Mouse (Mus musculus) liver, embryonic 13.5 days (tissue): ENCODE data around the gene Dglucy. TPM values are rescaled to one million over a fixed set of nuclear protein-coding genes. Genes with fewer than 3 reads are reported as not detected.

Experiments
- ATAC-seq: fragments of 200-750 bp; cut with Nextera tagmentation; 2 replicates; pipeline ENCODE4 v1.8.0; 2017; ENCODE audit warnings: low read depth, mild to moderate bottlenecking, moderate number of reproducible peaks, moderate library complexity
- DNase-seq: peaks from one replicate; pipeline ENCODE4 v3.0.0; 2022
- H3K27ac ChIP-seq: fragments of 300-500 bp; sonication (generic); 2 replicates; pipeline ENCODE4 v1.5.1; 2015; ENCODE audit warnings: moderate library complexity, mild to moderate bottlenecking, inconsistent platforms
- H3K27me3 ChIP-seq: fragments of 300-500 bp; sonication (generic); 2 replicates; pipeline ENCODE4 v1.6.1; 2015; ENCODE audit warnings: mild to moderate bottlenecking, inconsistent platforms
- H3K36me3 ChIP-seq: fragments of 300-500 bp; sonication (generic); 2 replicates; pipeline ENCODE4 v1.6.1; 2015; ENCODE audit warnings: mild to moderate bottlenecking, inconsistent platforms
- H3K4me1 ChIP-seq: fragments of 300-500 bp; sonication (generic); replicated peaks from 2 replicates; pipeline ENCODE4 v1.6.1; 2015; ENCODE audit warnings: inconsistent platforms
- H3K4me2 ChIP-seq: fragments of 300-500 bp; sonication (generic); 2 replicates; pipeline ENCODE4 v1.6.1; 2015; ENCODE audit warnings: inconsistent platforms, mild to moderate bottlenecking, moderate library complexity
- H3K4me3 ChIP-seq: fragments of 300-500 bp; sonication (generic); replicated peaks from 2 replicates; pipeline ENCODE4 v1.5.1; 2015; ENCODE audit warnings: mild to moderate bottlenecking, inconsistent platforms
- H3K9ac ChIP-seq: fragments of 300-500 bp; sonication (generic); 2 replicates; pipeline ENCODE4 v1.6.1; 2015; ENCODE audit warnings: mild to moderate bottlenecking, inconsistent platforms
- H3K9me3 ChIP-seq: fragments of 300-500 bp; sonication (generic); replicated peaks from 2 replicates; pipeline ENCODE4 v1.6.1; 2016; ENCODE audit warnings: inconsistent platforms
- WGBS: fragments of 180-500 bp; shearing (Covaris S2); methylation state at CpG from one replicate; pipeline ENCODE4 v1.1.7; 2015; ENCODE audit not compliant: insufficient replicate concordance; 5-methylcytosine and 5-hydroxymethylcytosine counted together
- polyA plus RNA-seq: library from polyadenylated mRNA; unstranded; fragments of >200 nt; fragmentation: Nextera tagmentation; extraction: Ambion mirVana; gene quantifications from 2 replicates; pipeline ENCODE4 v1.2.1, GENCODE M21; 2015

Gene Dglucy
- polyA plus RNA-seq, 1 experiment from 2014 or later = 0.93 TPM

DNA sequence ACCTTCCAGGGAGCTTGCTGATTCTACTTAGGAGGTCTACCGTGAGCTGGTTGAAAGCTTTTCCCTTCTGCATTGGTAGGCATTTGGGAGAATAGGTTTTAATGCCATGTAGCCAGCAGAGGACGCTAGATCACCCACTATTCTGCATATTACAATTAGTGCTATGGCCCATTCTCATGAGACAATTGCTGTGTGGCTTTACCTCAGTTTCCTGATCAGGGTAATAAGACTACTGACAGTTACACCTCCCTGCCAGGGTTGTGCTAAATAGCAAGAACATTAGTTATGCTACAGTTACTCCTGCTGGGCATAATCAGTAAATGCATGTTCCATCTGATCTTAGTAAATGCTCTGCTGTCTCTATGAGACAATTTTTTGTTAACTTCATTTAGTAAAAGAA is 67.0 kb downstream of the Dglucy start:
- H3K9me3 ChIP-seq = no peaks in the 10 kb centered on the region
- DNase-seq (no peak), ATAC-seq (no peak)
- WGBS = 21% methylated on average over 2 of the region's 2 CpGs
- no peak overlapping the region for H3K4me3 ChIP-seq
- no peaks in the 10 kb centered on the region for H3K27me3 ChIP-seq
- no peak overlapping the region for H3K27ac ChIP-seq
- no peaks in the 10 kb centered on the region for H3K4me1 ChIP-seq
- no peaks in the 10 kb centered on the region for H3K36me3 ChIP-seq
- H3K9ac ChIP-seq = no peak overlapping the region
- H3K4me2 ChIP-seq = no peak overlapping the region

DNA sequence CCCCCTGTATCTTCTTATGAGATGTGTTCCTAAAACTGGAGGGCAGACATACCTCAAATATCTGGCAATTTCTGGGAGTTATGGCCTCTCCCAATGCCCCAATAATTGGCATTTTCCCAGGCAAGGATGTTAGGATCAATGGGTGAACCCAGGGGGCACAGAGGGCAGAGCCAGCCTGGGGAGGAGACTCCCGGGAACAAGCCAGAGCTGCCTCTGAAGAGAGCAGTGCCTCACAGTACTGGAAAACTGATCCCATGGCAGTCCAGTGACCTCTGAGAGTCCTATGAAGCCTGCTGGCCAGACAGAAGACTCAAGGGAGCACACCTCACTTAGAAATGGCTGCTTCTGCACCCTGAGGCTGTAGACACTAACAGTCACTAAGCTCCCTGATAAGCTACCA is 67.7 kb downstream of the Dglucy start:
- no peak for DNase-seq
- 33% methylated on average over 1 of the region's 1 CpGs for WGBS
- ATAC-seq = no peak

DNA sequence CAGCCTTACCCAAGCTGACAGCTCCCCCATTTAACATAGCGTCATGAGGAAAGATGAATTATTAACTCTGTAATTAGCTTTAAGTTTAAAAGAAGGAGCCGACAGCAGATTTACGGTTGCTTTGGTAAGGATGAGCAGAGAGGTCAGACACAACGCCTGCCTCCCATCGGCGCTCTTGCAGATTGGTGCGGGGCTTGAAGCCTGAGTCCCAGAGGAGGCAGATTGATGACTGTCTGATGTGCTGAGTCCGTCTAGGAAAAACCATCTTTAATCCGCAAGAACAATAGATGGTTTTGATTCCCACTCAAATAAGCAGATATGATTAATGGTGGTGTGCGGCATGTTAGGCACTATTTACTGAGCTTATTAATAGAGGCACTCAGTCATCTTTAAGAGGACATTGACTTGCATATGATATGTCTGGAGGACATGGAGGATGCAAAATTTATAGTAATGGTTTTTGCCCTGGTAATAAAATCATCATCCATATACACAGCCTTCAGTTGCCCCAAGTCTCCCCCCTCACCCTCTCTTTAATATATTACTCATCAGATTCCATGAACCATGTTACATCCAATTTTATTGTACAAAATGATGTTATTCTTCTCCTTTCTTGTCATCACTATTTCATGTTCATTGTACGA is 68.7 kb downstream of the Dglucy start:
- ATAC-seq = no peak
- H3K27me3 ChIP-seq = no peaks in the 10 kb centered on the region
- H3K9me3 ChIP-seq = no peaks in the 10 kb centered on the region
- no peaks in the 10 kb centered on the region for H3K4me1 ChIP-seq
- H3K4me3 ChIP-seq = no peak overlapping the region
- no peak overlapping the region for H3K27ac ChIP-seq
- H3K4me2 ChIP-seq = no peak overlapping the region
- no peaks in the 10 kb centered on the region for H3K36me3 ChIP-seq
- H3K9ac ChIP-seq = no peak overlapping the region
- WGBS = 72% methylated on average over 11 of the region's 11 CpGs
- DNase-seq = no peak

More for the DNA sequence above, 67.7 kb downstream of the Dglucy start:
- no peak overlapping the region for H3K4me2 ChIP-seq
- no peak overlapping the region for H3K4me3 ChIP-seq
- no peak overlapping the region for H3K27ac ChIP-seq
- H3K9me3 ChIP-seq = no peaks in the 10 kb centered on the region
- no peaks in the 10 kb centered on the region for H3K27me3 ChIP-seq
- H3K4me1 ChIP-seq = no peaks in the 10 kb centered on the region
- H3K9ac ChIP-seq = no peak overlapping the region
- H3K36me3 ChIP-seq = no peaks in the 10 kb centered on the region

DNA sequence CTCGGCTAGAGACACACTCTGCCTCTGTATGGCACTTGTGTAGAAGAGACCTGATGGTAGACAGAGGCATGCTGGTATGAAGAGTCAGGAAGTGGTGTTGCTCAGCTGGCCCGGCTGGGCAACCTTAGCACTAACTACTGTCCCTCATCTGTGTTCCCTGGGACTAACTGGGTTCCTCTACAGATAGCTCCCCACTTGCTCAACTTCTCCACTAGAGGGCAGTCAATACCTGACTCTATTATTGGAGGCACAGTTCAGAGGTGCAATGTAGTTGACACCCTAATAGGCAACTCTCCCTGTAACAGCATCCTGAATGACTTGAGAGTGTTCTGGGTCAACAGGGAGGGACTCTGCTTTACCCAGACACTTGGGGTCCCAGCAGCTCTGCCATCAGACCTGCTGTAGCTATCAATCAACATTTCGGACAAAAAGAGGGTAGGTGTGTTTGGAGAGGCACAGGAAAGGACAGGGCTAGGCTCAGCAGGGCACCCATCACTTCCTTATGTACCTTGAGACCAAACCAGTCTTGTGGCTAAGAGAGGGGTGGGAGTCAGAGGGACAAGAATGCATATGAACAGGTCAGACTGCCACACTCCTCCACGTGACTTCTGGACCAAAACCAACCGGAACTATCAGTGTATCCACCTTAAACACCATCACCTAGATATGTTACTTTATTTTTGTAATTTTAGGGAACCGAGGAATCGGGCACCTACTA is 70.7 kb downstream of the Dglucy start:
- Histone ChIP-seq H3K4me3 (no peak overlapping the region), H3K36me3 (no peaks in the 10 kb centered on the region), H3K27ac (no peak overlapping the region), H3K9ac (no peak overlapping the region), H3K9me3 (no peaks in the 10 kb centered on the region), H3K27me3 (no peaks in the 10 kb centered on the region), H3K4me1 (no peaks in the 10 kb centered on the region), H3K4me2 (no peak overlapping the region)
- ATAC-seq (peak; percentile 59; the same call in 1 of the 2 replicates), DNase-seq (no peak)
- WGBS = 53% methylated on average over 7 of the region's 7 CpGs

DNA sequence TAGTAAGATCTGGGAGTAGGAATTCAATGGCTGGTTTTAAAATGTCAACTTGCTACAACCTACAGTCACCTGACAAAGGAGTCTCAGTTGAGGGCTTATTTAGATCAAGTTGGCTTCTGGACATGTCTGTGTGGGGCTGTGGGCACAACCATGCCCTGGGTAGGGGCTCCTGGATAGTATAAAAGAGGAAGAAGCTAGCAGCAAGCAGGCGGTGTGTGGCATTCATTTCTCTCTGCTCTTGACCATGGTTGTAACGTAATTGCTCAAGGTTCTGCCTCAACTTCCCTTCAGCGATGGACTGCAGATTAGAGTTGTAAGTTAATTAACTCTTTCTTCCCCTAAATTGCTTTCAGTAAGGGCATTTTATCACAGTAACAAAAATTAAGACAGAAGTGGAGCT is 73.5 kb downstream of the Dglucy start:
- DNase-seq (no peak), ATAC-seq (no peak)
- no peaks in the 10 kb centered on the region for H3K36me3 ChIP-seq
- no peak overlapping the region for H3K27ac ChIP-seq
- no peaks in the 10 kb centered on the region for H3K9me3 ChIP-seq
- no peaks in the 10 kb centered on the region for H3K4me1 ChIP-seq
- no peaks in the 10 kb centered on the region for H3K27me3 ChIP-seq
- no peak overlapping the region for H3K9ac ChIP-seq
- 27% methylated on average over 3 of the region's 3 CpGs for WGBS
- H3K4me2 ChIP-seq = no peak overlapping the region
- no peak overlapping the region for H3K4me3 ChIP-seq

DNA sequence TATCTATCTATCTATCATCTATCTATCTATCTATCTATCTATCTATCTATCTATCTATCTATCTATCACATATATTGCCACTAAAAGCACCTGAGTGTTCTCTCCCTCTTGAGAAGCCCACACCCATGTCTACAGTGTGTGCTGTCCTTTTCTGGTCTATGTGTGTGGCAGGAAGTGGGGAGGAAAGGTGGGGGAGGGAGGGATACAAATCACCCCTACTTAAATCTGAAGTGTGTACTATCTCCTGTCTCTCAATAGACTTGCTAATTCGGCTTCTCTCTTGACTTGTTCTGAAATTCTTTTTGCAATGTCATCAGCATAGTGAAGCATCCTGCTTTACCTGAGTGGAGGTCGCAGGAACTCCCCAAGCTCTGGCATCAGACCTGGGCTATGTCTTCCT is 77.5 kb downstream of the Dglucy start:
- Histone ChIP-seq H3K27me3 (no peaks in the 10 kb centered on the region), H3K9me3 (no peaks in the 10 kb centered on the region), H3K9ac (no peak overlapping the region), H3K4me2 (no peak overlapping the region), H3K27ac (no peak overlapping the region), H3K4me3 (no peak overlapping the region), H3K36me3 (no peaks in the 10 kb centered on the region), H3K4me1 (no peaks in the 10 kb centered on the region)
- ATAC-seq = no peak
- 63% methylated on average over 2 of the region's 2 CpGs for WGBS
- DNase-seq = no peak

DNA sequence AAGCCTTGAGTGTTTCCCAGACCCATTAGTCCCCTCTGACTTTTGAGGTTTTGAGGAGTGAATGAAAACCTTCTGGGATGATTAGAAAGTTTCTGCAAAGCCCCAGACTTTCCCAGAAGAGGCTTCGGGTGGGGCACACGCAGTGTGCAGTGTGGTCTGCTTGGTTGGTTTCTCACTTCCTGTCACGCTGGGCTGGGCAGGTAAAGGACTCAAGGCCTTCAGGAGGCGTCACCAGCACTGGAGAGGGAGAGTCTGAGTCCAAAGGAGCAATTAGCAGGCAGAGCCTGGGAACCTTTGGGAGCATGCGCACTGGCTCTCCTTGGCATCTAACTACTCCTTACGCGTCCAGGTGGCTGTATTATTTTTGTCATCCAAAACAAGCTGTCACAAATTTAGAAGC is 78.9 kb downstream of the Dglucy start:
- WGBS = 51% methylated on average over 7 of the region's 7 CpGs
- no peak for DNase-seq
- no peak for ATAC-seq

DNA sequence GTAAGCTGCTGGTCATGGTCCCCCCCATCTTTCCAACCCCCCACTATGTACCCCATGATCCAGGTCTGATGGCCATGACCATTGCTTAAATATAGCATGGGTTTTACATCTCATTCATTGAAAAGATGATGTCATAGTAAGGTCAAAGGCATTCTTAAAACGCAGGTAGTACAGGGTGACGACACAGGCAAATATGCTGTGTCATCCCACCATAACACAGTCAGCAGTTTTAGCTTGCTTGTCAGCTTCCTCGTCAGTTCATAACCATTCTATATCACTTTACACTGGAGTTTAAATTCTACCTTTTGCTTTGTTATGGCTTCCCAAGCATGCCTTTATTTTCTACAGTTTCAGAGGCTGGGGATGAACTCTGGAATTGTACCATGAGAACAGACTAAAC is 83.4 kb downstream of the Dglucy start:
- Histone ChIP-seq H3K4me3 (no peak overlapping the region), H3K27ac (no peak overlapping the region), H3K36me3 (no peaks in the 10 kb centered on the region), H3K9me3 (no peaks in the 10 kb centered on the region), H3K27me3 (no peaks in the 10 kb centered on the region), H3K4me1 (no peaks in the 10 kb centered on the region), H3K4me2 (no peak overlapping the region), H3K9ac (no peak overlapping the region)
- WGBS = 24% methylated on average over 3 of the region's 3 CpGs
- DNase-seq = no peak
- ATAC-seq = no peak

More for the DNA sequence above, 78.9 kb downstream of the Dglucy start:
- no peak overlapping the region for H3K4me2 ChIP-seq
- no peak overlapping the region for H3K4me3 ChIP-seq
- H3K27ac ChIP-seq = no peak overlapping the region
- H3K9ac ChIP-seq = no peak overlapping the region
- H3K27me3 ChIP-seq = no peaks in the 10 kb centered on the region
- no peaks in the 10 kb centered on the region for H3K9me3 ChIP-seq
- H3K4me1 ChIP-seq = no peaks in the 10 kb centered on the region
- no peaks in the 10 kb centered on the region for H3K36me3 ChIP-seq

DNA sequence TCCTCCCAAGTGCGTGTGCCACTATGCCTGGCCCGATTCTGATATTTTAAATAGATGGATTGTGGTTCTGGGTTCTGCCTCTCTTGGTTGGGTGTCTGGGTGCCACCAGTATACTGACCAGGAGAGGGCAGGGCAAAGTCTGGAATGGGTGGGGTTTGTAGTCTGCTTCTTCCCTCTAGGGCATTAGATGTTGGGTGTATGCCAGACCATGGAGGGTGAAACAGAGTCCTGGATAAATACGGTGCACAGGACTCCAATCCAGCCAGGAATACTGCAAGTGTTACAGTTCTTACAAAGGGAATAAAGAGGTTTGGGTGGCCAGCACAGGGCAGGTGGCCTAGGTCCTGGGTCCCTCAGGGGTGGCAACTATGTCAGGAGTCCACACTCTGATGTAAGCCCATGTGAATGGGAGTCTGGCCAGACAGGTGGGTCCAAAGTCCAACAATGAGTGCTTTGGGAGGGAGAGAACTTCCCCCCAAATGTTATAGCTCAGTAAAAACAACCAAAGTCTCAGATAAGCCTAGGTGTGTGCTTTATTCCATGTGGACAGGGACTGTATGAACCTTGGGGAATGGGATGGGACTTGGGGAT is 84.1 kb downstream of the Dglucy start:
- Histone ChIP-seq H3K9me3 (no peaks in the 10 kb centered on the region), H3K27ac (no peak overlapping the region), H3K4me3 (no peak overlapping the region), H3K36me3 (no peaks in the 10 kb centered on the region), H3K9ac (no peak overlapping the region), H3K4me1 (no peaks in the 10 kb centered on the region), H3K4me2 (no peak overlapping the region), H3K27me3 (no peaks in the 10 kb centered on the region)
- ATAC-seq (no peak), DNase-seq (no peak)
- WGBS = 80% methylated on average over 3 of the region's 3 CpGs

DNA sequence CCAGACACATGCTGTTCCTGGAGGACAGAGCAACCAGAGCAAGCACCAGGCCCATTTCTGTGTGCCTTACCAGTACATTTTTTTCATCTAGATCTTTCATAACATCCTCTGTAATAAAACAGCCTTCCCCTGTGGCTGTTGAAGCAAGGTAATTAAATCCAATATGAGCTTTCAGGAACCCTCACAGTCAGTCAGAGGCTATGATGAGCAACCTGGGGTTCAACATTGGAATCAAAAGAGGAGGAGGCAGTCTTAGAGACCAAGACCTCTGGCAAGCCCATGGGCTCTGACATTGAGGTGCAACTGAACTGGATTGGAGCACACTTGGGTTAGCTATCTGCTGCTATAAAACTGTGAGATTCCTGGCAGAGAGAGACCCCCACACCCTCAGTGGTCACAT is 86.2 kb downstream of the Dglucy start:
- no peaks in the 10 kb centered on the region for H3K4me1 ChIP-seq
- H3K27ac ChIP-seq = no peak overlapping the region
- no peaks in the 10 kb centered on the region for H3K36me3 ChIP-seq
- ATAC-seq (no peak), DNase-seq (no peak)
- no peak overlapping the region for H3K4me3 ChIP-seq
- no peak overlapping the region for H3K4me2 ChIP-seq
- no peak overlapping the region for H3K9ac ChIP-seq
- no peaks in the 10 kb centered on the region for H3K27me3 ChIP-seq
- H3K9me3 ChIP-seq = no peaks in the 10 kb centered on the region

DNA sequence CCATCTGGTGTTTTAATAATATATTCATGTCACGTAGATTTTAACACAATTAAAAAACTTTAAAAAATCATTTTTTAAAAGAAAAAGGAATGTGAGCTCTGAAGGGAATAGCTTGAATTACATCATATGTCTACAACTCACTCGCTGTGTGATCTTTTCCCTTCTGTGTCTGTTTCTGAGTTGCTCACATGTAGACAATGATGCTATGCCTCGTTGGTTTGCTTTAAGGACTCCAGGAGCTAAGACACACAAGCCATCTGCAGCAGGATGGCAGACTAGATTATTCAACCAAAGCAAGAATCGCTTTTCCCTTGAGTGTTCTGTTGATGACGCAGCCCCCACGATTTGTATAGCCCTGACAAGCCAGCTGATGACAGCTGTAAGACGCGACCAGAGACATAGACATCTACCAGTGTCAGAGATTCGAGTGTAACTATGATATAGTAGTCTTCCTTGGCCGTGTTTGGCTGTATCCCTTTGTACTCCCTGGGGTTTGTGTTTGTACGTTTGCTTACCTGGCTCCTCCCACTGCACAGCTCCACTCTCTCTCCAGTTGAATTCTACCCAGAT is 86.7 kb downstream of the Dglucy start:
- ATAC-seq = no peak
- no peak overlapping the region for H3K9ac ChIP-seq
- H3K27me3 ChIP-seq = no peaks in the 10 kb centered on the region
- H3K9me3 ChIP-seq = no peaks in the 10 kb centered on the region
- no peak overlapping the region for H3K27ac ChIP-seq
- no peak overlapping the region for H3K4me2 ChIP-seq
- WGBS = 64% methylated on average over 11 of the region's 11 CpGs
- H3K4me1 ChIP-seq = no peaks in the 10 kb centered on the region
- H3K36me3 ChIP-seq = no peaks in the 10 kb centered on the region
- H3K4me3 ChIP-seq = no peak overlapping the region
- no peak for DNase-seq
